Mouse (Mus musculus): ENCODE measurements around the gene Bsg. TPM values are rescaled to one million over a fixed set of nuclear protein-coding genes. Genes with fewer than 3 reads are reported as not detected.

The Bsg gene
- 910 and 960 TPM in 2 replicates for polyA plus RNA-seq (2015; fragmentation: Nextera tagmentation; extraction: Ambion mirVana)

- peak within 1 kb of the TSS; percentile 81 for H3K4me2 ChIP-seq
- no peaks in the 10 kb centered on the region for H3K9me3 ChIP-seq
- no peaks in the 10 kb centered on the region for H3K27me3 ChIP-seq
- H3K27ac ChIP-seq, result peak within 1 kb of the TSS; percentile 82
- under 1% methylated on average over 64 of the region's 65 CpGs for WGBS
- H3K36me3 ChIP-seq, result peaks cover 18% of the 10 kb centered on the region
- peak within 1 kb of the TSS; percentile 77 for H3K4me3 ChIP-seq
- peak; percentile 92 for ATAC-seq (ENCODE audit: insufficient number of reproducible peaks, low FRiP score, low TSS enrichment, low read depth)
- peak within 1 kb of the TSS; percentile 82 for H3K9ac ChIP-seq
- H3K4me1 ChIP-seq, result peaks cover 42% of the 10 kb centered on the region
These were observed at the start of gene Bsg for GRCm38 (mm10) chr10:79704065-79704969. Bsg (plus strand) TSS chr10:79704491.

GRCm38 (mm10) chr10:79654946-79655395, 49.3 kb upstream of the Bsg start:
- H3K4me2 ChIP-seq, result no peak overlapping the region
- peak; percentile 53 for ATAC-seq (ENCODE audit: insufficient number of reproducible peaks, low FRiP score, low TSS enrichment, low read depth)
- H3K4me3 ChIP-seq, result no peak overlapping the region
- 30% methylated on average over 1 of the region's 1 CpGs for WGBS
- H3K36me3 ChIP-seq, result no peaks in the 10 kb centered on the region
- H3K4me1 ChIP-seq, result no peaks in the 10 kb centered on the region
- H3K27me3 ChIP-seq, result peaks cover 9% of the 10 kb centered on the region; the same call in 1 of the 2 replicates
- no peak overlapping the region for H3K9ac ChIP-seq
- no peaks in the 10 kb centered on the region for H3K9me3 ChIP-seq
- H3K27ac ChIP-seq, result no peak overlapping the region

GRCm38 (mm10) chr10:79658829-79659228, 45.5 kb upstream of the Bsg start:
- Histone ChIP-seq H3K9ac (no peak overlapping the region), H3K27ac (no peak overlapping the region), H3K4me3 (no peak overlapping the region), H3K9me3 (no peaks in the 10 kb centered on the region), H3K4me2 (no peak overlapping the region), H3K27me3 (peaks cover 4% of the 10 kb centered on the region; the same call in 1 of the 2 replicates), H3K4me1 (no peaks in the 10 kb centered on the region; the same call in 1 of the 2 replicates), H3K36me3 (no peaks in the 10 kb centered on the region)
- no peak for ATAC-seq (ENCODE audit: insufficient number of reproducible peaks, low FRiP score, low TSS enrichment, low read depth)
- WGBS, result 7% methylated on average over 4 of the region's 4 CpGs

- WGBS, result 61% methylated on average over 2 of the region's 2 CpGs
- no peak overlapping the region for H3K27ac ChIP-seq
- ATAC-seq (ENCODE audit: insufficient number of reproducible peaks, low FRiP score, low TSS enrichment, low read depth), result no peak
- no peaks in the 10 kb centered on the region for H3K36me3 ChIP-seq
- no peak overlapping the region for H3K4me2 ChIP-seq
- no peak overlapping the region for H3K4me3 ChIP-seq
- H3K9ac ChIP-seq, result no peak overlapping the region
- H3K4me1 ChIP-seq, result peaks cover 3% of the 10 kb centered on the region; the same call in 1 of the 2 replicates
- H3K27me3 ChIP-seq, result peaks cover under 1% of the 10 kb centered on the region; the same call in 1 of the 2 replicates
- no peaks in the 10 kb centered on the region for H3K9me3 ChIP-seq
These were observed 44.0 kb upstream of the Bsg start for GRCm38 (mm10) chr10:79660298-79660697.

- Histone ChIP-seq H3K27me3 (no peaks in the 10 kb centered on the region), H3K9me3 (no peaks in the 10 kb centered on the region), H3K9ac (no peak overlapping the region), H3K27ac (no peak overlapping the region), H3K4me2 (no peak overlapping the region), H3K4me3 (no peak overlapping the region), H3K36me3 (no peaks in the 10 kb centered on the region), H3K4me1 (peaks cover 3% of the 10 kb centered on the region; the same call in 1 of the 2 replicates)
- WGBS, result 34% methylated on average over 3 of the region's 3 CpGs
- ATAC-seq (ENCODE audit: insufficient number of reproducible peaks, low FRiP score, low TSS enrichment, low read depth), result no peak
These were observed 42.4 kb upstream of the Bsg start for GRCm38 (mm10) chr10:79661861-79662260.

- Histone ChIP-seq H3K4me1 (peaks cover 3% of the 10 kb centered on the region; the same call in 1 of the 2 replicates), H3K27me3 (no peaks in the 10 kb centered on the region), H3K36me3 (no peaks in the 10 kb centered on the region), H3K9ac (no peak within 1 kb of the TSS), H3K27ac (no peak within 1 kb of the TSS), H3K9me3 (no peaks in the 10 kb centered on the region), H3K4me2 (no peak within 1 kb of the TSS), H3K4me3 (no peak within 1 kb of the TSS)
- no peak for ATAC-seq (ENCODE audit: insufficient number of reproducible peaks, low FRiP score, low TSS enrichment, low read depth)
- WGBS, result 12% methylated on average over 13 of the region's 13 CpGs
These were observed 40.1 kb upstream of the Bsg start, which contains the start of gene Madcam1 for GRCm38 (mm10) chr10:79664131-79664665. Madcam1 (plus strand) TSS chr10:79664559.

GRCm38 (mm10) chr10:79665051-79665450, 39.2 kb upstream of the Bsg start:
- Histone ChIP-seq H3K9ac (no peak overlapping the region), H3K36me3 (no peaks in the 10 kb centered on the region), H3K27me3 (no peaks in the 10 kb centered on the region), H3K4me3 (no peak overlapping the region), H3K4me1 (peaks cover 4% of the 10 kb centered on the region), H3K4me2 (no peak overlapping the region), H3K9me3 (no peaks in the 10 kb centered on the region), H3K27ac (no peak overlapping the region)
- ATAC-seq (ENCODE audit: insufficient number of reproducible peaks, low FRiP score, low TSS enrichment, low read depth), result no peak; the same call in 1 of the 2 replicates
- 82% methylated on average over 8 of the region's 8 CpGs for WGBS

- Histone ChIP-seq H3K27me3 (no peaks in the 10 kb centered on the region), H3K9ac (no peak overlapping the region), H3K27ac (no peak overlapping the region), H3K4me1 (peaks cover 16% of the 10 kb centered on the region), H3K9me3 (no peaks in the 10 kb centered on the region), H3K36me3 (no peaks in the 10 kb centered on the region), H3K4me3 (no peak overlapping the region), H3K4me2 (no peak overlapping the region)
- ATAC-seq (ENCODE audit: insufficient number of reproducible peaks, low FRiP score, low TSS enrichment, low read depth), result no peak
- WGBS, result 64% methylated on average over 9 of the region's 9 CpGs
These were observed 37.8 kb upstream of the Bsg start for GRCm38 (mm10) chr10:79666493-79666892.

GRCm38 (mm10) chr10:79668076-79668475, 36.2 kb upstream of the Bsg start:
- WGBS, result 76% methylated on average over 5 of the region's 5 CpGs

GRCm38 (mm10) chr10:79668771-79669575, 35.3 kb upstream of the Bsg start, which contains the start of gene Tpgs1:
Tpgs1 (plus strand) TSS chr10:79669369.
- H3K4me1 ChIP-seq, result peaks cover 16% of the 10 kb centered on the region
- H3K9ac ChIP-seq, result peak within 1 kb of the TSS; percentile 64
- peak within 1 kb of the TSS; percentile 67 for H3K4me3 ChIP-seq
- under 1% methylated on average over 45 of the region's 45 CpGs for WGBS
- H3K27ac ChIP-seq, result peak within 1 kb of the TSS; percentile 91
- H3K9me3 ChIP-seq, result no peaks in the 10 kb centered on the region
- H3K36me3 ChIP-seq, result peaks cover 19% of the 10 kb centered on the region
- peak; percentile 70 for ATAC-seq (ENCODE audit: insufficient number of reproducible peaks, low FRiP score, low TSS enrichment, low read depth)
- no peaks in the 10 kb centered on the region for H3K27me3 ChIP-seq
- H3K4me2 ChIP-seq, result peak within 1 kb of the TSS; percentile 85

More at GRCm38 (mm10) chr10:79668076-79668475, 36.2 kb upstream of the Bsg start:
- H3K27ac ChIP-seq, result no peak overlapping the region
- no peak for ATAC-seq (ENCODE audit: insufficient number of reproducible peaks, low FRiP score, low TSS enrichment, low read depth)
- H3K9me3 ChIP-seq, result no peaks in the 10 kb centered on the region
- no peak overlapping the region for H3K4me3 ChIP-seq
- no peak overlapping the region for H3K4me2 ChIP-seq
- H3K4me1 ChIP-seq, result peaks cover 16% of the 10 kb centered on the region
- no peak overlapping the region for H3K9ac ChIP-seq
- peaks cover 10% of the 10 kb centered on the region for H3K36me3 ChIP-seq
- H3K27me3 ChIP-seq, result no peaks in the 10 kb centered on the region

- under 1% methylated on average over 47 of the region's 47 CpGs for WGBS
- Histone ChIP-seq H3K4me1 (peaks cover 14% of the 10 kb centered on the region), H3K4me3 (peak overlapping the region; percentile 67), H3K9me3 (no peaks in the 10 kb centered on the region), H3K36me3 (peaks cover 23% of the 10 kb centered on the region), H3K27ac (peak overlapping the region; percentile 91), H3K9ac (peak overlapping the region; percentile 64), H3K27me3 (no peaks in the 10 kb centered on the region), H3K4me2 (peak overlapping the region; percentile 85)
- peak; percentile 42 for ATAC-seq (ENCODE audit: insufficient number of reproducible peaks, low FRiP score, low TSS enrichment, low read depth)
These were observed 34.7 kb upstream of the Bsg start for GRCm38 (mm10) chr10:79669576-79670057.
